Mouse (Mus musculus) layer of hippocampus, adult 2 months (tissue): ENCODE measurements at regions not wholly inside any gene's neighbourhood (a gene's known extent, or its start where the extent isn't known, plus 50 kb on each side); places are given as distances from the start of the nearest gene placed in this dataset.

Source experiments
- DNase-seq, 2 experiments: peaks; one replicate each; pipeline ENCODE4 v3.0.0; 2022; ENCODE audit warnings: low spot score in 2 of 2
- H3K27ac ChIP-seq: fragments of 200-600 bp; 2 replicates; pipeline ENCODE4 v1.8.1; 2022
- H3K4me3 ChIP-seq: fragments of 200-600 bp; 2 replicates; pipeline ENCODE4 v1.8.1; 2022; ENCODE audit warnings: mild to moderate bottlenecking
- CTCF ChIP-seq: fragments of 200-600 bp; conservative IDR thresholded peaks from 2 replicates; pipeline ENCODE4 v1.8.1; 2022; ENCODE audit warnings: antibody characterized with exemption, mild to moderate bottlenecking, moderate library complexity

- Histone ChIP-seq H3K27ac (no peak overlapping the region), H3K4me3 (no peak overlapping the region)
- DNase-seq, result no peak
- no peak for TF ChIP-seq CTCF
Observed at GRCm38 (mm10) chr8:109099671-109100070, 394.2 kb upstream of the Pmfbp1 start.

GRCm38 (mm10) chr8:109101416-109101815 is 392.4 kb upstream of the Pmfbp1 start:
- Histone ChIP-seq H3K27ac (no peak overlapping the region), H3K4me3 (no peak overlapping the region)
- DNase-seq, result peak; percentile 9 to 25
- no peak for TF ChIP-seq CTCF

- no peak overlapping the region for H3K4me3 ChIP-seq
- no peak for DNase-seq
- TF ChIP-seq CTCF, result no peak
- H3K27ac ChIP-seq, result no peak overlapping the region
Observed at GRCm38 (mm10) chr8:109104798-109105326, 389.0 kb upstream of the Pmfbp1 start.

- Histone ChIP-seq H3K4me3 (peak overlapping the region; percentile 17; the same call in 1 of the 2 replicates), H3K27ac (no peak overlapping the region)
- TF ChIP-seq CTCF, result no peak
- peak; percentile 27 to 29 for DNase-seq
Observed at GRCm38 (mm10) chr8:109105693-109106092, 388.1 kb upstream of the Pmfbp1 start.

- TF ChIP-seq CTCF, result no peak
- H3K27ac ChIP-seq, result no peak overlapping the region
- no peak for DNase-seq
- H3K4me3 ChIP-seq, result no peak overlapping the region
Observed at GRCm38 (mm10) chr8:109106971-109107370, 386.9 kb upstream of the Pmfbp1 start.

GRCm38 (mm10) chr8:109107762-109108161 is 386.1 kb upstream of the Pmfbp1 start:
- no peak for DNase-seq
- TF ChIP-seq CTCF, result no peak
- no peak overlapping the region for H3K4me3 ChIP-seq
- H3K27ac ChIP-seq, result no peak overlapping the region

GRCm38 (mm10) chr8:109109390-109109789 is 384.4 kb upstream of the Pmfbp1 start:
- DNase-seq, result no peak
- H3K4me3 ChIP-seq, result no peak overlapping the region
- no peak for TF ChIP-seq CTCF

GRCm38 (mm10) chr8:109121776-109122175 is 372.1 kb upstream of the Pmfbp1 start:
- no peak for DNase-seq
- no peak for TF ChIP-seq CTCF
- H3K27ac ChIP-seq, result no peak overlapping the region
- no peak overlapping the region for H3K4me3 ChIP-seq

More at GRCm38 (mm10) chr8:109109390-109109789, 384.4 kb upstream of the Pmfbp1 start:
- no peak overlapping the region for H3K27ac ChIP-seq

GRCm38 (mm10) chr8:109142495-109143158 is 351.2 kb upstream of the Pmfbp1 start:
- no peak for DNase-seq
- Histone ChIP-seq H3K4me3 (no peak overlapping the region), H3K27ac (no peak overlapping the region)
- TF ChIP-seq CTCF, result no peak

- no peak for DNase-seq
- TF ChIP-seq CTCF, result no peak
- no peak overlapping the region for H3K4me3 ChIP-seq
- H3K27ac ChIP-seq, result no peak overlapping the region
Observed at GRCm38 (mm10) chr8:109151711-109152110, 342.1 kb upstream of the Pmfbp1 start.

GRCm38 (mm10) chr8:109155489-109155888 is 338.3 kb upstream of the Pmfbp1 start:
- H3K27ac ChIP-seq, result no peak overlapping the region
- no peak for DNase-seq
- no peak for TF ChIP-seq CTCF

GRCm38 (mm10) chr8:109156016-109156415 is 337.8 kb upstream of the Pmfbp1 start:
- H3K27ac ChIP-seq, result no peak overlapping the region
- DNase-seq, result no peak
- TF ChIP-seq CTCF, result no peak
- no peak overlapping the region for H3K4me3 ChIP-seq

More at GRCm38 (mm10) chr8:109155489-109155888, 338.3 kb upstream of the Pmfbp1 start:
- H3K4me3 ChIP-seq, result no peak overlapping the region

- no peak overlapping the region for H3K27ac ChIP-seq
- H3K4me3 ChIP-seq, result no peak overlapping the region
- DNase-seq, result no peak
- no peak for TF ChIP-seq CTCF
Observed at GRCm38 (mm10) chr8:109172701-109173100, 321.1 kb upstream of the Pmfbp1 start.

- H3K4me3 ChIP-seq, result peak overlapping the region; percentile 44
Observed at GRCm38 (mm10) chr8:109185558-109186198, 308.1 kb upstream of the Pmfbp1 start.

More at GRCm38 (mm10) chr8:109185558-109186198, 308.1 kb upstream of the Pmfbp1 start:
- peak; percentile 66 to 70 for DNase-seq
- no peak overlapping the region for H3K27ac ChIP-seq
- TF ChIP-seq CTCF, result peak; percentile 86
